8 mouse cellular contexts compared by ENCODE assay signal in the genomic region with DNA sequence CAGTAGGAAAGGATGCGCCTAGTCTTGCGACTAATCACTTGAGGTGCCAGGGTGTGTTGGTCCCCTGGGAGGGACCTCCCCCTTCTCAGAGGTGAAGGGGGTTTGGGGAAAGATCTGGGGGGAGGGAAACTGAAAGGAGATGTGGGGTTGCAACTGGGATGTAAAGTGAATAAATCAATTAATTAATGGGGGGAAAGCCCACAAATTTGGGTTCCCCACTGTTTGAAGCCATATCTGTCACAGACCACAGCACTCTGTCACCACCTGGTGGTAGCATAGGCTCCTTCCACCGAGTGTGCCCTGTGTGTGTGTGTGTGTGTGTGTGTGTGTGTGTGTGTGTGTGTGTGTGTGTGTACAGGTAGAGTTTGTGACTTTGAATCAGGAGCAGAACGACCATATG.
DNase-seq lines count a peak whose midpoint lies in the region; TF ChIP-seq lines count a peak whose summit lies in the region.
"Had no signal": no experiment of that assay in that cellular context is flagged by ENCODE, and none has a peak within 500 bp of the region (broad histone marks: within the 10 kb centered on the region; RNA-seq: fewer than 3 reads in every experiment).

No protein-coding gene starts in this region.

- no peak overlapping the region for H3K4me3 ChIP-seq in ES-Bruce4 (ENCODE audit: low read depth, low read length)
- H3K4me3 ChIP-seq in embryonic fibroblast, embryonic 13.5 days (ENCODE audit: insufficient read depth, low read length): no peak overlapping the region
- H3K4me3 ChIP-seq: embryonic facial prominence, embryonic 13.5 days had no signal

- H3K36me3 ChIP-seq in ES-Bruce4 (ENCODE audit: control insufficient read depth, insufficient read depth, low read length, poor library complexity, severe bottlenecking): no peaks in the 10 kb centered on the region
- H3K36me3 ChIP-seq: embryonic facial prominence, embryonic 13.5 days had no signal

- H3K27me3 ChIP-seq in ES-Bruce4 (ENCODE audit: control insufficient read depth, insufficient read depth, low read length, poor library complexity, severe bottlenecking): no peaks in the 10 kb centered on the region
- H3K27me3 ChIP-seq: embryonic facial prominence, embryonic 13.5 days had no signal

- peak; percentile 54 for TF ChIP-seq CTCF in ES-Bruce4 (IDR thresholded peaks at IDR 0.05; ENCODE audit: low read depth, low read length)
- TF ChIP-seq CTCF in embryonic fibroblast, embryonic 13.5 days (IDR thresholded peaks at IDR 0.05; ENCODE audit: borderline replicate concordance, insufficient read depth, low read length): peak; percentile 85; the same call in 1 of the 2 replicates

- no peak overlapping the region for H3K27ac ChIP-seq in ES-Bruce4 (ENCODE audit: insufficient read depth, low read length)
- H3K27ac ChIP-seq in embryonic fibroblast, embryonic 13.5 days (ENCODE audit: insufficient read depth, low read length): no peak overlapping the region
- H3K27ac ChIP-seq: embryonic facial prominence, embryonic 13.5 days had no signal

- TF ChIP-seq POLR2A in ES-Bruce4 (IDR thresholded peaks at IDR 0.05; ENCODE audit: insufficient read depth, low read length): no peak
- no peak for TF ChIP-seq POLR2A in embryonic fibroblast, embryonic 13.5 days (IDR thresholded peaks at IDR 0.05; ENCODE audit: low read depth, low read length)

- H3K9me3 ChIP-seq in ES-Bruce4 (replicated peaks; ENCODE audit: control insufficient read depth, insufficient read depth, low read length, poor library complexity, severe bottlenecking): no peaks in the 10 kb centered on the region
- H3K9me3 ChIP-seq: embryonic facial prominence, embryonic 13.5 days had no signal

- H3K9ac ChIP-seq in ES-Bruce4 (ENCODE audit: low read depth, poor library complexity, severe bottlenecking): no peak overlapping the region
- H3K9ac ChIP-seq: embryonic facial prominence, embryonic 13.5 days had no signal

- no peak for TF ChIP-seq EP300 in ES-Bruce4 (IDR thresholded peaks at IDR 0.05; ENCODE audit: insufficient read depth, low read depth, low read length)

- H3K4me1 ChIP-seq in ES-Bruce4 (ENCODE audit: control insufficient read depth, insufficient read depth, low read length): no peaks in the 10 kb centered on the region
- peaks cover 2% of the 10 kb centered on the region; the same call in 1 of the 2 replicates for H3K4me1 ChIP-seq in embryonic fibroblast, embryonic 13.5 days (ENCODE audit: control insufficient read depth, insufficient read depth, low read length)

- peak; percentile 26 for DNase-seq in layer of hippocampus, adult 9-11 months
- no peak for DNase-seq in layer of hippocampus, adult 8-10 months (ENCODE audit: low spot score in 2 of 2)
- peak; percentile 55 for DNase-seq in adrenal gland, postnatal 14 days
- DNase-seq in naive thymus-derived CD4-positive, alpha-beta T cell, adult 2 months (ENCODE audit: low read depth): peak; percentile 43
- DNase-seq in Muller cell, postnatal 12 days (ENCODE audit: inconsistent ontology term): no peak

Comparison
In these comparisons a context has a peak if more than half of its experiments do, and no peak if none do; other contexts are left out.
1. DNase-seq: peak in layer of hippocampus, adult 9-11 months (single experiment), adrenal gland, postnatal 14 days (single experiment) and naive thymus-derived CD4-positive, alpha-beta T cell, adult 2 months (single experiment); none in layer of hippocampus, adult 8-10 months (0 of 2) and Muller cell, postnatal 12 days (single experiment).